Mouse (Mus musculus) ES-Bruce4 (cell line): ENCODE measurements around the gene Ston2. TPM values are rescaled to one million over a fixed set of nuclear protein-coding genes. Genes with fewer than 3 reads are reported as not detected.

Experiments
- H3K27ac ChIP-seq: 2 replicates; pipeline ENCODE4 v1.5.1; 2012; ENCODE audit warnings: low read length, inconsistent platforms; ENCODE audit not compliant: insufficient read depth
- H3K27me3 ChIP-seq: 2 replicates; pipeline ENCODE4 v1.6.1; 2012; ENCODE audit warnings: mild to moderate bottlenecking, low read length, inconsistent platforms; ENCODE audit not compliant: control insufficient read depth, poor library complexity, insufficient read depth, severe bottlenecking
- H3K36me3 ChIP-seq: 2 replicates; pipeline ENCODE4 v1.6.1; 2012; ENCODE audit warnings: inconsistent platforms, mild to moderate bottlenecking, low read length, moderate library complexity; ENCODE audit not compliant: control insufficient read depth, poor library complexity, insufficient read depth, severe bottlenecking
- H3K4me1 ChIP-seq: one replicate; pipeline ENCODE4 v1.8.1; 2011; ENCODE audit warnings: low read length; ENCODE audit not compliant: control insufficient read depth, insufficient read depth
- H3K4me3 ChIP-seq: 2 replicates; pipeline ENCODE4 v1.5.1; 2011; ENCODE audit warnings: low read depth, mild to moderate bottlenecking, low read length
- H3K9ac ChIP-seq: 2 replicates; pipeline ENCODE4 v1.6.1; 2012; ENCODE audit warnings: low read depth, mild to moderate bottlenecking, inconsistent platforms; ENCODE audit not compliant: poor library complexity, severe bottlenecking
- H3K9me3 ChIP-seq: replicated peaks from 2 replicates; pipeline ENCODE4 v1.6.1; 2012; ENCODE audit warnings: mild to moderate bottlenecking, low read length, inconsistent platforms; ENCODE audit not compliant: control insufficient read depth, poor library complexity, insufficient read depth, severe bottlenecking
- CTCF ChIP-seq: IDR thresholded peaks from one replicate; pipeline ENCODE4 v1.8.1; 2011; ENCODE audit warnings: low read depth, low read length
- EP300 ChIP-seq: IDR thresholded peaks from 2 replicates; pipeline ENCODE4 v1.6.1; 2011; ENCODE audit warnings: low read depth, low read length; ENCODE audit not compliant: insufficient read depth
- POLR2A ChIP-seq: IDR thresholded peaks from one replicate; pipeline ENCODE4 v1.8.1; 2011; ENCODE audit warnings: low read length; ENCODE audit not compliant: insufficient read depth
- polyA plus RNA-seq: library from polyadenylated mRNA; stranded (reverse); fragments of >200 nt; gene quantifications from 2 replicates; pipeline ENCODE4 v1.2.4, GENCODE M21; 2011; ENCODE audit warnings: low read depth; ENCODE audit not compliant: missing spikeins, insufficient read depth, insufficient read length

Ston2 gene
- polyA plus RNA-seq, 1 experiment = 21.8 TPM

GRCm38 (mm10) chr12:91804262-91804661 is 16.1 kb upstream of the Ston2 start:
- Histone ChIP-seq H3K9ac (no peak overlapping the region), H3K27me3 (no peaks in the 10 kb centered on the region), H3K9me3 (no peaks in the 10 kb centered on the region), H3K4me1 (no peaks in the 10 kb centered on the region), H3K27ac (no peak overlapping the region), H3K4me3 (no peak overlapping the region), H3K36me3 (peaks cover 3% of the 10 kb centered on the region; the same call in 1 of the 2 replicates)
- TF ChIP-seq EP300 = no peak
- no peak for TF ChIP-seq CTCF
- TF ChIP-seq POLR2A = no peak

DNA sequence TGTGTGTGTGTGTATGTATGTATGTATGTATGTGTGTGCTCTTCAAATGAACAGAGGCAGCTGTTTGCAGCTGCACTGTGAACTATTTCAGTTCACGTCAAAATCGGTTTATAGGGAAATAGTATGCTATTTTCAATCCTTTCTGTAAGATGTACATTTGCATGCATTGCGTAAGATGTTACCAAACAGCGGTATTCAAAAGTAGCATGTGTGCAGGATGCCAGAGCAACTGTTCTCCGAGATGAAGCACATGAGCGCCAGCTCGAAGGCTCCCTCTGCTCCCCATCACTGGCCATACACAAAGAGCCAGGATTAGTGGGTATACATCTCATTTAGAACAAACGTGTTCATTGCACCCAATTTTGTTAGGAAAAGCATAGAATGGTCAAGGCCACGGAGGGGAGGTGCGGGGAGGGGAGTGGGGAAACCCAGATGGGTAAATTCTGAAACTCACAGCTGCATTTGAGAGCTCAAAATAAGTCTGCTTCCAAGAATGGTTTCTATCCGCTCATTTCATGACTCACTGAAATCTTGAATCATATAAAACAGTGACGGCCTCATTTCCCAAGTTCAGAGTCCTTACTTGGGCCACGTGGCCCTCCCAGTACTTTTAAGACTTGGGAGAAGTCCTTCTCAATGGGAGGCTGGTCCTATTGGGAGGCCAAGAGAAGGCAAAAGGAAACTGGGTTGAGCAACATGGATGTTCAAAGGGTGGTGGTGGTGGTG is 15.2 kb upstream of the Ston2 start:
- no peak overlapping the region for H3K9ac ChIP-seq
- H3K4me3 ChIP-seq = no peak overlapping the region
- H3K9me3 ChIP-seq = no peaks in the 10 kb centered on the region
- H3K27ac ChIP-seq = no peak overlapping the region
- no peaks in the 10 kb centered on the region for H3K4me1 ChIP-seq
- no peaks in the 10 kb centered on the region for H3K27me3 ChIP-seq
- TF ChIP-seq EP300 (no peak), POLR2A (no peak), CTCF (no peak)
- no peaks in the 10 kb centered on the region for H3K36me3 ChIP-seq

DNA sequence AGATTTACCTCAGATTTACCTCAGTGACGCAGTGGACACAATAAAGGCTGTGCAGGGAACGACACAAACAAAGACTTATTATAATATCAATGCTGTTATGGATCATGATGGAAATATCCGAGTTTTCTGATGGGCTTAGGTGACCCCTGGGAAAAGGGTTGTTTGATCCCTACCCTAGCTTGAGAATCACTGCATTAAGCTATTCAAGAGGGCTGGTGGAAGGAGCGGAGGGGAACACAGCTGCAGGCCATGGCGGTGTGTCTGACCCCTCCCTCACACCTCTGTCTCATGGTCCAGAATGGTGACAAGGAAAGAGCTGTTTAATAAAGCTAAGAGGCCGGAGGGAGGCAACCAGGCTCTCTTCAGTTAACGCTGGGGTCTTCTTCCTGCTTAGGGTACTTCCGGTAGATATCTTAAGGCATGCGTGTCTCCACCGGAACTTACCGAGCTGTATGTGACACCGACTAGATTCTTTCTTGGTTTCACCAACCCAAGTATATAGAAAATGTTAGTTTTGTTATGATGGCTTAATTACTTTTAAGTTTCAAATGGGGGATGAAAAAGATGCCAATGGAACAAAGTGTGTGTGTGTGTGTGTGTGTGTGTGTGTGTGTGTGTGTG is 14.5 kb upstream of the Ston2 start:
- Histone ChIP-seq H3K9me3 (no peaks in the 10 kb centered on the region), H3K36me3 (no peaks in the 10 kb centered on the region), H3K27me3 (no peaks in the 10 kb centered on the region), H3K9ac (no peak overlapping the region), H3K4me1 (no peaks in the 10 kb centered on the region), H3K27ac (no peak overlapping the region), H3K4me3 (no peak overlapping the region)
- TF ChIP-seq POLR2A (no peak), CTCF (no peak), EP300 (no peak)

- no peak for TF ChIP-seq CTCF
- Histone ChIP-seq H3K27ac (no peak overlapping the region), H3K36me3 (no peaks in the 10 kb centered on the region), H3K9me3 (no peaks in the 10 kb centered on the region), H3K4me1 (no peaks in the 10 kb centered on the region), H3K4me3 (no peak overlapping the region), H3K9ac (no peak overlapping the region), H3K27me3 (no peaks in the 10 kb centered on the region)
These were observed 12.7 kb upstream of the Ston2 start for GRCm38 (mm10) chr12:91800861-91801385.

DNA sequence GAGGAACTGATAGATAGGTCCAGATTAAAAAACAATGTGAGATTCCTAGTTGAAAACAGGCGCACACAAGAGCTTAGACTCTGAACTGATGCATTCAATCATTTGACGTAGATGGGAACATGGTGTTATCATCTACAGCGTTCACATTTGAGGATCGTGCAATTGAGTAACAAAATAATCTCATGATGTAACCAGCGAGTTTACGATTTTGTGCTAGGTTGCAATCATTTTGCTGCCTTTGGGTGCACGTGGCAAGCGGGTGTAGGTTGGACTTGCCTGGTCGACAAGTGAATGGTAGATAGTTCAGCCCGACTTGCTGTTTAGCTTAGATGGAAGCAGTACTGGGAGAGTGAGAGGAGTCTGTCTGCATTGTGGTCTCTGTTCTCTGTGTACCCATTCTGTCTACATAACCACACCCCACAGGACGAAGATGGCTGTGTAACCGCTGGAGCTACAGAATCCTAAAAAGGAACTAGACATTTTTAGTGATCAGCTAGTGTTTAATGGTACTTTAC is 11.7 kb upstream of the Ston2 start:
- TF ChIP-seq EP300 = no peak
- no peak for TF ChIP-seq CTCF
- TF ChIP-seq POLR2A = no peak

GRCm38 (mm10) chr12:91799379-91799773 is 11.2 kb upstream of the Ston2 start:
- H3K36me3 ChIP-seq = no peaks in the 10 kb centered on the region
- H3K27ac ChIP-seq = no peak overlapping the region
- TF ChIP-seq CTCF (peak; percentile 1), EP300 (no peak)
- no peak overlapping the region for H3K4me3 ChIP-seq
- no peak overlapping the region for H3K9ac ChIP-seq
- H3K4me1 ChIP-seq = no peaks in the 10 kb centered on the region
- no peaks in the 10 kb centered on the region for H3K27me3 ChIP-seq
- no peaks in the 10 kb centered on the region for H3K9me3 ChIP-seq

More for the DNA sequence above, 11.7 kb upstream of the Ston2 start:
- Histone ChIP-seq H3K9ac (no peak overlapping the region), H3K4me3 (no peak overlapping the region), H3K36me3 (no peaks in the 10 kb centered on the region), H3K27me3 (no peaks in the 10 kb centered on the region), H3K4me1 (no peaks in the 10 kb centered on the region), H3K27ac (no peak overlapping the region), H3K9me3 (no peaks in the 10 kb centered on the region)
